Comparison of ENCODE assay signal across 8 mouse cellular contexts in genomic region chr6:142386285-142387010, GRCm38 (mm10). TPM values are rescaled to one million over a fixed set of nuclear protein-coding genes. Genes with fewer than 3 reads are reported as not detected.
DNase-seq lines count a peak whose midpoint lies in the region; ATAC-seq and TF ChIP-seq lines count a peak whose summit lies in the region.

No protein-coding gene starts in this region.

- no peak for TF ChIP-seq CTCF in cerebellum, adult 2 months (IDR thresholded peaks at IDR 0.05; ENCODE audit: borderline replicate concordance, insufficient read depth, low read depth, low read length)
- no peak for TF ChIP-seq CTCF in C2C12 (IDR thresholded peaks at IDR 0.05; ENCODE audit: control insufficient read depth, insufficient read depth, insufficient read length)
- no peak for TF ChIP-seq CTCF in liver, embryonic 14.5 days (IDR thresholded peaks at IDR 0.05; ENCODE audit: low read depth)

- H3K9me3 ChIP-seq in forebrain, embryonic 11.5 days (ENCODE audit: control insufficient read depth, low read length) = no peaks in the 10 kb centered on the region
- no peaks in the 10 kb centered on the region for H3K9me3 ChIP-seq in liver, embryonic 14.5 days (ENCODE audit: control insufficient read depth, low read length)

- 5% methylated on average over 31 of the region's 31 CpGs for WGBS in cerebellum, adult 2 months
- 6% methylated on average over 31 of the region's 31 CpGs for WGBS in forebrain, embryonic 11.5 days
- WGBS in liver, embryonic 14.5 days (ENCODE audit: insufficient replicate concordance) = under 1% methylated on average over 31 of the region's 31 CpGs

- no peak for TF ChIP-seq POLR2A in cerebellum, adult 2 months (IDR thresholded peaks at IDR 0.05; ENCODE audit: borderline replicate concordance, insufficient read depth, low read length)

- no peaks in the 10 kb centered on the region for H3K27me3 ChIP-seq in cerebellum, adult 2 months (ENCODE audit: control insufficient read depth, insufficient read depth, low read length)
- H3K27me3 ChIP-seq in C2C12 (ENCODE audit: control insufficient read depth, insufficient read depth, insufficient read length) = no peaks in the 10 kb centered on the region
- no peaks in the 10 kb centered on the region for H3K27me3 ChIP-seq in forebrain, embryonic 11.5 days (ENCODE audit: control insufficient read depth, insufficient read depth, low read length)
- H3K27me3 ChIP-seq in liver, embryonic 14.5 days (ENCODE audit: control insufficient read depth, insufficient read depth, low read length) = no peaks in the 10 kb centered on the region

- peak overlapping the region; percentile 58 for H3K4me2 ChIP-seq in forebrain, embryonic 11.5 days (ENCODE audit: low read depth, low read length, severe bottlenecking)
- H3K4me2 ChIP-seq in liver, embryonic 14.5 days (ENCODE audit: low read depth) = peak overlapping the region; percentile 85

- no peak for DNase-seq in cerebellum, adult 2 months
- no peak for DNase-seq in cerebellum, postnatal 4 days (ENCODE audit: low spot score in 2 of 2)
- no peak for DNase-seq in forebrain, embryonic 11.5 days (ENCODE audit: low spot score)
- DNase-seq in liver, embryonic 14.5 days (ENCODE audit: low read depth in 3 of 3, low spot score in 3 of 3) = peak; percentile 51 to 75 (median 58)
- no peak for DNase-seq in frontal cortex, adult 2 months (ENCODE audit: extremely low spot score in 1 of 2, low spot score in 1 of 2)
- no peak for DNase-seq in cerebellum, adult 11 months
- DNase-seq in ovary, postnatal 14 days (ENCODE audit: low spot score) = no peak

- peak overlapping the region; percentile 71 for H3K9ac ChIP-seq in forebrain, embryonic 11.5 days (ENCODE audit: low read length)
- H3K9ac ChIP-seq in liver, embryonic 14.5 days (replicated peaks) = peak overlapping the region; percentile 74

- peak overlapping the region; percentile 82 for H3ac ChIP-seq in C2C12 (ENCODE audit: control insufficient read depth, insufficient read length, low read depth)

- TF ChIP-seq EP300 in liver, embryonic 14.5 days (IDR thresholded peaks at IDR 0.05; ENCODE audit: low read depth) = peak; percentile 90

- peak; percentile 79 for ATAC-seq in forebrain, embryonic 11.5 days (replicated peaks; ENCODE audit: low FRiP score)
- peak; percentile 68 for ATAC-seq in liver, embryonic 14.5 days (ENCODE audit: insufficient read depth)

- H3K79me2 ChIP-seq in C2C12 (ENCODE audit: control insufficient read depth, insufficient read depth) = peaks cover 72% of the 10 kb centered on the region

- H3K36me3 ChIP-seq in C2C12 (ENCODE audit: control insufficient read depth, insufficient read depth) = no peaks in the 10 kb centered on the region
- no peaks in the 10 kb centered on the region for H3K36me3 ChIP-seq in forebrain, embryonic 11.5 days (ENCODE audit: control insufficient read depth, insufficient read depth, low read length)
- no peaks in the 10 kb centered on the region; the same call in 1 of the 2 replicates for H3K36me3 ChIP-seq in liver, embryonic 14.5 days (replicated peaks; ENCODE audit: control insufficient read depth, insufficient read depth, low read depth)

- H3K79me3 ChIP-seq in C2C12 (ENCODE audit: low read depth) = peaks cover 52% of the 10 kb centered on the region

- H3K27ac ChIP-seq in cerebellum, adult 2 months (ENCODE audit: insufficient read depth, low read length) = peak overlapping the region; percentile 42; the same call in 1 of the 2 replicates
- H3K27ac ChIP-seq in forebrain, embryonic 11.5 days (ENCODE audit: low read depth, low read length) = no peak overlapping the region
- peak overlapping the region; percentile 75 for H3K27ac ChIP-seq in liver, embryonic 14.5 days

- peaks cover 2% of the 10 kb centered on the region; the same call in 1 of the 2 replicates for H3K4me1 ChIP-seq in cerebellum, adult 2 months (ENCODE audit: control insufficient read depth, insufficient read depth, low read length)
- no peaks in the 10 kb centered on the region for H3K4me1 ChIP-seq in forebrain, embryonic 11.5 days (replicated peaks; ENCODE audit: control insufficient read depth, insufficient read depth, low read length)
- H3K4me1 ChIP-seq in liver, embryonic 14.5 days (replicated peaks; ENCODE audit: control insufficient read depth in 2 of 2, insufficient read depth in 2 of 2, low read length in 1 of 2) = peaks cover 4 to 17% of the 10 kb centered on the region in 2 experiments

- H3K4me3 ChIP-seq in cerebellum, adult 2 months (replicated peaks; ENCODE audit: insufficient read depth, low read depth, low read length) = peak overlapping the region; percentile 88
- peak overlapping the region; percentile 78 for H3K4me3 ChIP-seq in C2C12 (ENCODE audit: insufficient read depth, poor library complexity, severe bottlenecking)
- peak overlapping the region; percentile 70 for H3K4me3 ChIP-seq in forebrain, embryonic 11.5 days (ENCODE audit: low read depth, low read length)
- H3K4me3 ChIP-seq in liver, embryonic 14.5 days (ENCODE audit: insufficient read depth in 1 of 2, low read depth in 2 of 2, low read length in 2 of 2) = peak overlapping the region; percentile 83 to 92

TF ChIP-seq in C2C12, 6 proteins besides CTCF, POLR2A, EP300 and RAD21:
- TF ChIP-seq FOSL1 (IDR thresholded peaks at IDR 0.05; ENCODE audit: insufficient read depth, low read length, poor library complexity, severe bottlenecking) (no peak), MAX (IDR thresholded peaks at IDR 0.05) (no peak), CEBPB (IDR thresholded peaks at IDR 0.05; ENCODE audit: low read depth) (no peak), USF1 (IDR thresholded peaks at IDR 0.05; ENCODE audit: low read depth) (no peak), MYOD1 (IDR thresholded peaks at IDR 0.05; ENCODE audit: control insufficient read depth, insufficient read length, low read depth) (no peak), MYOG (IDR thresholded peaks at IDR 0.05; ENCODE audit: control insufficient read depth, extremely low read depth, insufficient read length) (no peak)

RNA-seq across cellular contexts. Expression of gene Recql, which starts 0.4 kb away (rescaled TPM):
- polyA plus RNA-seq in cerebellum, adult 2 months (2012; rRNA removed) = 12.8 and 13.1 TPM in 2 replicates
- 15.6 TPM for polyA plus RNA-seq in C2C12 (2012; fragmentation: generic; extraction: Trizol)
- 44.7 and 48.3 TPM in 2 replicates for polyA plus RNA-seq in forebrain, embryonic 11.5 days (2014; fragmentation: Nextera tagmentation; extraction: Ambion mirVana)
- 7.1 and 10.1 TPM in 2 replicates for polyA plus RNA-seq in liver, embryonic 14.5 days (2012; rRNA removed)
- polyA plus RNA-seq in liver, embryonic 14.5 days (2014; fragmentation: Nextera tagmentation; extraction: Ambion mirVana) = 14.2 and 17.0 TPM in 2 replicates
- polyA plus RNA-seq in frontal cortex, adult 2 months (2012; rRNA removed) = 14.6 and 15.2 TPM in 2 replicates

RNA-seq across cellular contexts. Expression of gene Golt1b, which starts 0.6 kb away (rescaled TPM):
- 25.6 and 26.4 TPM in 2 replicates for polyA plus RNA-seq in cerebellum, adult 2 months (2012; rRNA removed)
- polyA plus RNA-seq in C2C12 (2012; fragmentation: generic; extraction: Trizol) = 39.9 TPM
- 104 TPM in 2 replicates for polyA plus RNA-seq in forebrain, embryonic 11.5 days (2014; fragmentation: Nextera tagmentation; extraction: Ambion mirVana)
- 7.0 and 7.9 TPM in 2 replicates for polyA plus RNA-seq in liver, embryonic 14.5 days (2012; rRNA removed)
- 39.4 and 40.1 TPM in 2 replicates for polyA plus RNA-seq in liver, embryonic 14.5 days (2014; fragmentation: Nextera tagmentation; extraction: Ambion mirVana)
- 24.7 and 25.3 TPM in 2 replicates for polyA plus RNA-seq in frontal cortex, adult 2 months (2012; rRNA removed)

RNA-seq across cellular contexts. Expression of gene Spx, which starts 26.8 kb away (rescaled TPM):
- polyA plus RNA-seq in cerebellum, adult 2 months (2012; rRNA removed) = 8.8 and 9.2 TPM in 2 replicates
- 0.32 TPM for polyA plus RNA-seq in C2C12 (2012; fragmentation: generic; extraction: Trizol)
- 0.87 and 1.3 TPM in 2 replicates for polyA plus RNA-seq in forebrain, embryonic 11.5 days (2014; fragmentation: Nextera tagmentation; extraction: Ambion mirVana)
- polyA plus RNA-seq in liver, embryonic 14.5 days (2012; rRNA removed) = 0.41 and 0.65 TPM in 2 replicates
- polyA plus RNA-seq in liver, embryonic 14.5 days (2014; fragmentation: Nextera tagmentation; extraction: Ambion mirVana) = 0.20 and 0.29 TPM in 2 replicates
- 9.3 and 10.8 TPM in 2 replicates for polyA plus RNA-seq in frontal cortex, adult 2 months (2012; rRNA removed)

RNA-seq across cellular contexts. Expression of gene Pyroxd1, which starts 41.0 kb away (rescaled TPM):
- 10.9 and 11.7 TPM in 2 replicates for polyA plus RNA-seq in cerebellum, adult 2 months (2012; rRNA removed)
- polyA plus RNA-seq in C2C12 (2012; fragmentation: generic; extraction: Trizol) = 2.6 TPM
- polyA plus RNA-seq in forebrain, embryonic 11.5 days (2014; fragmentation: Nextera tagmentation; extraction: Ambion mirVana) = 19.6 and 21.4 TPM in 2 replicates
- 1.5 and 2.5 TPM in 2 replicates for polyA plus RNA-seq in liver, embryonic 14.5 days (2012; rRNA removed)
- polyA plus RNA-seq in liver, embryonic 14.5 days (2014; fragmentation: Nextera tagmentation; extraction: Ambion mirVana) = 6.1 and 6.4 TPM in 2 replicates
- 11.0 and 12.4 TPM in 2 replicates for polyA plus RNA-seq in frontal cortex, adult 2 months (2012; rRNA removed)

Comparison
In these comparisons a context has a peak if more than half of its experiments do, and no peak if none do; other contexts are left out.
1. DNase-seq: peak in liver, embryonic 14.5 days (3 of 3); none in cerebellum, adult 2 months (0 of 2), cerebellum, postnatal 4 days (0 of 2), forebrain, embryonic 11.5 days (single experiment), frontal cortex, adult 2 months (0 of 2), cerebellum, adult 11 months (single experiment) and ovary, postnatal 14 days (single experiment).
2. Peak in every context shown above with its lines, with median percentiles within 50 percentile points of each other: H3K4me3 ChIP-seq.